Mouse (Mus musculus): ENCODE data around the gene Nme2. TPM values are rescaled to one million over a fixed set of nuclear protein-coding genes. Genes with fewer than 3 reads are reported as not detected.

The Nme2 gene
- polyA plus RNA-seq (2011; ENCODE audit: insufficient read depth, insufficient read length, low read depth, missing spikeins) = 523 and 530 TPM in 2 replicates

GRCm38 (mm10) chr11:93956159-93956558, at the start of gene Nme2:
TSS of gene Nme2 (minus strand) at chr11:93956259.
- Histone ChIP-seq H3K4me3 (ENCODE audit: low read depth, low read length) (peak within 1 kb of the TSS; percentile 80), H3K9me3 (replicated peaks; ENCODE audit: control insufficient read depth, insufficient read depth, low read length, poor library complexity, severe bottlenecking) (no peaks in the 10 kb centered on the region), H3K27ac (ENCODE audit: insufficient read depth, low read length) (peak within 1 kb of the TSS; percentile 92), H3K36me3 (ENCODE audit: control insufficient read depth, insufficient read depth, low read length, poor library complexity, severe bottlenecking) (peaks cover 55% of the 10 kb centered on the region), H3K9ac (ENCODE audit: low read depth, poor library complexity, severe bottlenecking) (peak within 1 kb of the TSS; percentile 77), H3K4me1 (ENCODE audit: control insufficient read depth, insufficient read depth, low read length) (peaks cover 6% of the 10 kb centered on the region), H3K27me3 (ENCODE audit: control insufficient read depth, insufficient read depth, low read length, poor library complexity, severe bottlenecking) (no peaks in the 10 kb centered on the region)
- no peak for TF ChIP-seq POLR2A (IDR thresholded peaks at IDR 0.05; ENCODE audit: insufficient read depth, low read length)
- no peak for TF ChIP-seq CTCF (IDR thresholded peaks at IDR 0.05; ENCODE audit: low read depth, low read length)
- no peak for TF ChIP-seq EP300 (IDR thresholded peaks at IDR 0.05; ENCODE audit: insufficient read depth, low read depth, low read length)

- H3K4me1 ChIP-seq (ENCODE audit: control insufficient read depth, insufficient read depth, low read length) = no peaks in the 10 kb centered on the region
- no peak overlapping the region for H3K27ac ChIP-seq (ENCODE audit: insufficient read depth, low read length)
- H3K36me3 ChIP-seq (ENCODE audit: control insufficient read depth, insufficient read depth, low read length, poor library complexity, severe bottlenecking) = no peaks in the 10 kb centered on the region
- TF ChIP-seq POLR2A (IDR thresholded peaks at IDR 0.05; ENCODE audit: insufficient read depth, low read length) = no peak
- no peak for TF ChIP-seq CTCF (IDR thresholded peaks at IDR 0.05; ENCODE audit: low read depth, low read length)
- TF ChIP-seq EP300 (IDR thresholded peaks at IDR 0.05; ENCODE audit: insufficient read depth, low read depth, low read length) = no peak
- H3K27me3 ChIP-seq (ENCODE audit: control insufficient read depth, insufficient read depth, low read length, poor library complexity, severe bottlenecking) = no peaks in the 10 kb centered on the region
- H3K9me3 ChIP-seq (replicated peaks; ENCODE audit: control insufficient read depth, insufficient read depth, low read length, poor library complexity, severe bottlenecking) = no peaks in the 10 kb centered on the region
- H3K4me3 ChIP-seq (ENCODE audit: low read depth, low read length) = no peak overlapping the region
- H3K9ac ChIP-seq (ENCODE audit: low read depth, poor library complexity, severe bottlenecking) = no peak overlapping the region
Measured at GRCm38 (mm10) chr11:94003346-94003745, 47.3 kb upstream of the Nme2 start.

GRCm38 (mm10) chr11:93999276-93999675, 43.2 kb upstream of the Nme2 start:
- TF ChIP-seq EP300 (IDR thresholded peaks at IDR 0.05; ENCODE audit: insufficient read depth, low read depth, low read length) (no peak), POLR2A (IDR thresholded peaks at IDR 0.05; ENCODE audit: insufficient read depth, low read length) (no peak), CTCF (IDR thresholded peaks at IDR 0.05; ENCODE audit: low read depth, low read length) (no peak)
- no peak overlapping the region for H3K27ac ChIP-seq (ENCODE audit: insufficient read depth, low read length)
- H3K9ac ChIP-seq (ENCODE audit: low read depth, poor library complexity, severe bottlenecking) = no peak overlapping the region
- no peaks in the 10 kb centered on the region for H3K27me3 ChIP-seq (ENCODE audit: control insufficient read depth, insufficient read depth, low read length, poor library complexity, severe bottlenecking)
- H3K4me3 ChIP-seq (ENCODE audit: low read depth, low read length) = no peak overlapping the region
- no peaks in the 10 kb centered on the region for H3K9me3 ChIP-seq (replicated peaks; ENCODE audit: control insufficient read depth, insufficient read depth, low read length, poor library complexity, severe bottlenecking)
- peaks cover 2% of the 10 kb centered on the region for H3K4me1 ChIP-seq (ENCODE audit: control insufficient read depth, insufficient read depth, low read length)
- no peaks in the 10 kb centered on the region for H3K36me3 ChIP-seq (ENCODE audit: control insufficient read depth, insufficient read depth, low read length, poor library complexity, severe bottlenecking)

GRCm38 (mm10) chr11:93997141-93997775, 41.2 kb upstream of the Nme2 start:
- TF ChIP-seq POLR2A (IDR thresholded peaks at IDR 0.05; ENCODE audit: insufficient read depth, low read length) = no peak
- TF ChIP-seq CTCF (IDR thresholded peaks at IDR 0.05; ENCODE audit: low read depth, low read length) = no peak
- no peak for TF ChIP-seq EP300 (IDR thresholded peaks at IDR 0.05; ENCODE audit: insufficient read depth, low read depth, low read length)
- H3K27ac ChIP-seq (ENCODE audit: insufficient read depth, low read length) = no peak overlapping the region
- no peak overlapping the region for H3K9ac ChIP-seq (ENCODE audit: low read depth, poor library complexity, severe bottlenecking)
- H3K9me3 ChIP-seq (replicated peaks; ENCODE audit: control insufficient read depth, insufficient read depth, low read length, poor library complexity, severe bottlenecking) = no peaks in the 10 kb centered on the region
- H3K4me1 ChIP-seq (ENCODE audit: control insufficient read depth, insufficient read depth, low read length) = peaks cover 2% of the 10 kb centered on the region
- no peak overlapping the region for H3K4me3 ChIP-seq (ENCODE audit: low read depth, low read length)
- no peaks in the 10 kb centered on the region for H3K36me3 ChIP-seq (ENCODE audit: control insufficient read depth, insufficient read depth, low read length, poor library complexity, severe bottlenecking)
- no peaks in the 10 kb centered on the region for H3K27me3 ChIP-seq (ENCODE audit: control insufficient read depth, insufficient read depth, low read length, poor library complexity, severe bottlenecking)

GRCm38 (mm10) chr11:93996306-93997140, 40.5 kb upstream of the Nme2 start:
- TF ChIP-seq POLR2A (IDR thresholded peaks at IDR 0.05; ENCODE audit: insufficient read depth, low read length) = no peak
- TF ChIP-seq EP300 (IDR thresholded peaks at IDR 0.05; ENCODE audit: insufficient read depth, low read depth, low read length) = no peak
- no peak for TF ChIP-seq CTCF (IDR thresholded peaks at IDR 0.05; ENCODE audit: low read depth, low read length)
- Histone ChIP-seq H3K36me3 (ENCODE audit: control insufficient read depth, insufficient read depth, low read length, poor library complexity, severe bottlenecking) (no peaks in the 10 kb centered on the region), H3K9ac (ENCODE audit: low read depth, poor library complexity, severe bottlenecking) (peak overlapping the region; percentile 92), H3K27me3 (ENCODE audit: control insufficient read depth, insufficient read depth, low read length, poor library complexity, severe bottlenecking) (no peaks in the 10 kb centered on the region), H3K4me1 (ENCODE audit: control insufficient read depth, insufficient read depth, low read length) (peaks cover 2% of the 10 kb centered on the region), H3K4me3 (ENCODE audit: low read depth, low read length) (peak overlapping the region; percentile 91), H3K27ac (ENCODE audit: insufficient read depth, low read length) (no peak overlapping the region), H3K9me3 (replicated peaks; ENCODE audit: control insufficient read depth, insufficient read depth, low read length, poor library complexity, severe bottlenecking) (no peaks in the 10 kb centered on the region)

Data from ES-Bruce4 (cell line).